Mouse (Mus musculus): ENCODE results near the gene E130311K13Rik. TPM values are rescaled to one million over a fixed set of nuclear protein-coding genes. Genes with fewer than 3 reads are reported as not detected.

E130311K13Rik gene
- 7.5 TPM for polyA plus RNA-seq (2017; shearing (Covaris generic))

DNA sequence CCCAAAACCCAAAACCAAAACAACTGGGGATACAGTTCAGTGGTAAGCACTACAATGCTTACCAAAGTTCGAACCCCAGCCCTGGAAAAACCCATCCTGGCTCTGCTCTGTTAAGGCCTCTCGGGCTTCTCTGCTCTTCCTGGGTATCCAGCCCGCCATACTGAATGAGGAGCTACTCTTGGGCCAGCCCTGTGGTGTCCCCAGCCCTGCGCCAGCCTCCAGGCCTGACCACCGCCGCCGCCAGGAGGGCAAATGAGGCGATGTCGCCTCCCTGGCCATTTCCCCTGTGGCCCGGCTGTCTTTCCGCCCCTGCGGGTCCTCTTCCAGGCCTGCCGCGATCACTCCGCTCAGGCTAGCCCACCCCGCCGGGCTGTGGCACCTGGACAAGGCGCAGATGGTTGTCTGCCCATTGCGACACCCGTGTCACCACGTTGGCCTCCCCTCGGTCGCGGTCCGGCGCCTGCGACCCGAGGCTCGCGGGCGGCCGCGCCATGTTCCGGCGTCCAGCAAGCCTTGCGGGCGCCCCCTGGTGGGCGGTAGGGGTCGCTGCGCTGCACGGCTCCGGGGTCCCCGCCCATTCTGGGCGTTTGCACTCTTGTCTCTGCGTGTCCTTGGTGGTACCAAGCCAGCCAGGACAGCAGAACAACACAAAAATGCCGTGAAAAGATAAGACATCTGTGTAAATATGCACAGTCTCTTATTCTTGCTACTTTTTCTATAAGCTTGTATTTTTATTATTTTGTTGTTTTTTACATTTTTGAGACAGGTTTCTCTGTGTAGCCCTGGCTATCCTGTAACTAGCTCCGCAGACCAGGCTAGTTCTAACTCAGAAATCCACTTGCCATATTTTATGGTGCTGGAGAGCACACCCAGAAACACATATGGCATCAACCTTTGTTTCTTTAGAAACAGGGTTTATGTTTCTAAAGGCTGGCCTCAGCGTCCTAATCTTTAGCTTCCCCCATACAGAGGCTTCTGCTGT lies at the start of gene E130311K13Rik:
Gene E130311K13Rik (minus strand): TSS at position 595 of the 982 bp plus-strand sequence.

DNA sequence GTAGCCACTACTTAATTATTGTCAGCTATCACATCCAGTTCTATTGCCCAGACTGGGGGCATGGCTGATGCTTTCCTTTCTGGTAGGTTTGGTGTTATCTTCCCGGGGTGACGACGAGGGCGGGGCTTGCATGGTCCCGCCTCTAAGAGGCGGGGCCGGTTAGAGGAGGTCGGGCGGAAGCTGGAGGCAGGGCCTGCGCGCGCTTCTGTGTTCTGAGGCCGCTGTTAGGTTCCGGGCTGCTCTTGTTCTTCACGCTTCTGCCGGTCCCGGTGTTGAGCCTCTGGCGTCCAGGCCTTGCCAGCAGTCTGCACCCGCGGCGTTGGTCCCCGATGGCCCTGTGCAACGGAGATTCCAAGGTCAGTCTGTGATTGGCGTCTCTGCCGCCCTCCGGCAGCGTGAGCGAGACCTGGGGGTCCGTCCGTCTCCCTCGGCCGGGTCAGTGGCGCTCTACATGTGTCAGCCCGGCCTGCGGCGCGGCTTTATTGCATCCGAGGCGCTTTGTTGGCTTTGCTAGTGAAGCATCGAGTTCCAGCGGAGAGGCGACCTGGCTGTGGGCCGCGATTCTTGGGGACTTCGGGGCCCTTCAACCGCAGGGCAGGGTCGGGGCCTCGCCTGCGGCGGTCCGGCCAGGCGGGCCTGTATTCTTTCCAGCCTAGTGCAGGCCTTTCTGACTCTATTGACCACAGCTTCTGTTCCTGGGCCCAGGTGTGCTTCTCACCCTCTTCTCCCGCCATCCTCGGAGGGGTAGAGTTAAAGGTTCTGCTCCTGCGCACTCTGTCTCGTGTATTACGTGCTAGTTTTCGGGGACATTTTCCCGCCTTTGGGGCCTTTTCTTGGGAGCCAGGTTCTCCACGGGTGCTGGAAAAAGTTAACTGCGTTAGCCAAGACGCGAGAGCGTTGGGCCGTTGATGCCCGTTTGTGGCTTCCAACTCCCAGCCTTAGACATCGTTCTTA lies 47.0 kb upstream of the E130311K13Rik start, which contains the start of gene Gmps:
Gene Gmps (plus strand): TSS at position 152 of the 954 bp plus-strand sequence.

DNA sequence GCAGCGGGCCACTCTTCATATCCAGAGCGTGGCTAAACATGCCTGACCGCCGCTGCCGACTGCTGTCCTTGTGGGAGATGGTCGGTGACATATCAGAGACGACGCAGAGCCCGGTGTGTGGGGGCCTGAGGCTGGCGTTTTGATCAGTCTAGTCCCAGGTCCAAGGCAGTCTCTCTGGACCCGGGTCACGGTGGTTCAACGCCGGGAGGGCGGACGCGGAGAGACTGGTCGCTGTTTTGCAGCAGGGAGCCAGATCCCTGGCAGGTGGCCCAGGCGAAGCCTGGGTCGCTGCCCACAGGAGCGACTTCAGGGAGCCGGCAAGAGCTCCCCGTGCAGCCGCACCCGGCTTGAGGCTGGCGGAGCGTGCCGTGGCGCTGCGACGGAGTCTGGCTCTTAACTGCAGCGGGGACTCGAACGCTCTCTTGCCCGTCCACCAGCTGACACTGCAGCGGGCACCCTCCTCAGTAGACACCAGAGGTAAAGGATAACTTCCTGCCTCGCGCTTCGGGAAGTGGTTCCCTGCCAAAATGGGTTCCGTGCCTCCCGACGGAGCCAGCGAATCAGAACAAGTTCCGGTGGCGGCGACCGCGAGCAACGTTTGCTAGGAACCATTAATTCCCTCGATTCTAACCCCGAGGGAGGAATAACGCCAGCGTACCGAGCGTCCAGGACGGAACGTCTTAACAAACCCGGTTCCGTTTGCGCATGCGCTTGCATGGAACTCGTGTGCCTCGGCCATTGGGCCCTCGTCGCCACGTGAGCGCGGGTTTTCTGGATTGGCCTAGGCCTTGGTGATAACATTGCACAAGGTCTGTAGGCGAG lies 35.0 kb upstream of the E130311K13Rik start, which contains the start of gene Slc33a1:
Gene Slc33a1 (minus strand): TSS at position 669 of the 822 bp plus-strand sequence.

DNA sequence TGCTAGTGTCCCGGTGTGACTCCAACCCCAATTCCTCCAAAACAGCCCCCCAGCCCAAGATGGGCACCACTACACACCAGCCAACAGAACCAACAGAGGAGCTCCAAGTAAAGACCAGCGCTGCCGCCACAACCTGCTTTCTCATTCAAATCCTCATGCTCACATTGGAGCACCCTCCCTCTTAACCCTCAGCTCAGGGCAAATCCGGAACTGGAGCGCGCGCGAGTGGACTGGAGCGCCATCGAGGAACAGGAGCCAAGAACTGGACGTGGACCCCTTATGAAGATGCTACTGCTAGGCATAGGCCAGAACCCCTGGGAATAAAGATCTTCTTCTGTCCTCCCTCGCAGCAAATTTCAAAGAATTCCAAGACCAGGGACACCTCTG lies 30.0 kb downstream of the E130311K13Rik start, which contains the start of gene Plch1:
Gene Plch1 (minus strand): TSS at position 164 of the 387 bp plus-strand sequence.

Other genes with a start within 250 kb of the E130311K13Rik start
- 0.22 TPM for gene Plch1, start 30.0 kb downstream of the E130311K13Rik start, polyA plus RNA-seq (2017; shearing (Covaris generic))
- 10.9 TPM for gene Slc33a1, start 35.3 kb upstream of the E130311K13Rik start, polyA plus RNA-seq (2017; shearing (Covaris generic))
- 19.3 TPM for gene Gmps, start 46.6 kb upstream of the E130311K13Rik start, polyA plus RNA-seq (2017; shearing (Covaris generic))
- not detected for gene Vmn2r1, start 152.1 kb upstream of the E130311K13Rik start, polyA plus RNA-seq (2017; shearing (Covaris generic))
- gene Vmn2r2, start 212.5 kb upstream of the E130311K13Rik start, polyA plus RNA-seq (2017; shearing (Covaris generic)): 0.22 TPM